Mouse (Mus musculus) small intestine, adult 2 months (tissue): ENCODE measurements around the gene Cdkn2d. TPM values are rescaled to one million over a fixed set of nuclear protein-coding genes. Genes with fewer than 3 reads are reported as not detected.

Source experiments
- H3K27ac ChIP-seq: fragments of 200-500 bp; 2 replicates; pipeline ENCODE4 v1.5.1; 2012; ENCODE audit warnings: low read depth, low read length, control low read depth, inconsistent platforms; ENCODE audit not compliant: insufficient read depth
- H3K27me3 ChIP-seq: fragments of 200-500 bp; 2 replicates; pipeline ENCODE4 v1.6.1; 2012; ENCODE audit warnings: mild to moderate bottlenecking, moderate library complexity, low read length, inconsistent platforms; ENCODE audit not compliant: control insufficient read depth, insufficient read depth
- H3K36me3 ChIP-seq: fragments of 200-500 bp; 2 replicates; pipeline ENCODE4 v1.6.1; 2012; ENCODE audit warnings: mild to moderate bottlenecking, low read length, control low read depth, inconsistent platforms; ENCODE audit not compliant: control insufficient read depth, insufficient read depth
- H3K4me1 ChIP-seq: fragments of 200-500 bp; 2 replicates; pipeline ENCODE4 v1.6.1; 2012; ENCODE audit warnings: low read length, inconsistent platforms, mixed read lengths; ENCODE audit not compliant: control insufficient read depth, insufficient read depth, insufficient read length
- H3K4me3 ChIP-seq: fragments of 200-500 bp; 2 replicates; pipeline ENCODE4 v1.5.1; 2012; ENCODE audit warnings: low read depth, mild to moderate bottlenecking, control low read depth, inconsistent platforms, low read length, moderate library complexity
- CTCF ChIP-seq: fragments of 200-500 bp; IDR thresholded peaks from 2 replicates; pipeline ENCODE4 v1.5.1; 2012; ENCODE audit warnings: low read depth, mild to moderate bottlenecking, control low read depth, inconsistent platforms, low read length, moderate library complexity, mixed read lengths; ENCODE audit not compliant: insufficient replicate concordance, insufficient read length; ENCODE audit errors: extremely low read depth
- POLR2A ChIP-seq: fragments of 200-500 bp; IDR thresholded peaks from 2 replicates; pipeline ENCODE4 v1.6.1; 2012; ENCODE audit warnings: low read depth, mild to moderate bottlenecking, control low read depth, inconsistent platforms, low read length, moderate library complexity
- WGBS: fragments of 180-500 bp; shearing (Covaris S2); methylation state at CpG from one replicate; pipeline ENCODE4 v1.1.7; 2018; 5-methylcytosine and 5-hydroxymethylcytosine counted together
- polyA plus RNA-seq: library from polyadenylated mRNA; depleted of rRNA; stranded (reverse); fragments of >200 nt; gene quantifications from 2 replicates; pipeline ENCODE4 v1.2.3, GENCODE M21; 2012

Cdkn2d gene
- polyA plus RNA-seq, 1 experiment = 27.1 TPM

DNA sequence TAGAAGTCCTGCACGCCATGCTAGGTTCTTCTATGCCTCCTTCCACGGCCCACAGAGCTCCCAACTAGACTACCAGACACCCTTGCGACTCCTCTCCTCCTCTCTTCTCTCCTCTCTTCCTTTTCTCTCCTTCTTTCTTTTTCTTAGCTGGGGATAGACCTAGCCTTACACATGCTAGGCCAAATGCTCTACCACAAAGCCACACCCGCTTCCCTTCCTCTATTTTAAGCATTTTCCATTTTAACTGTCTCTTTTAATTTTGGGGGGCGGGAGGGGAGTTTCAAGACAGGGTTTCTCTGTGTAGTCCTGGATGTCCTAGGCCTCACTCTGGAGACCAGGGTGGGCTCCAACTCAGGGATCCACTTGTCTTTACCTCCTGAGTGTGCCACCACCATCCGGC, 27.6 kb upstream of the Cdkn2d start:
- no peaks in the 10 kb centered on the region for H3K36me3 ChIP-seq
- TF ChIP-seq CTCF (no peak), POLR2A (no peak)
- H3K27ac ChIP-seq = no peak overlapping the region
- peaks cover 2% of the 10 kb centered on the region; the same call in 1 of the 2 replicates for H3K4me1 ChIP-seq
- 85% methylated on average over 6 of the region's 6 CpGs for WGBS
- H3K27me3 ChIP-seq = no peaks in the 10 kb centered on the region
- H3K4me3 ChIP-seq = no peak overlapping the region

DNA sequence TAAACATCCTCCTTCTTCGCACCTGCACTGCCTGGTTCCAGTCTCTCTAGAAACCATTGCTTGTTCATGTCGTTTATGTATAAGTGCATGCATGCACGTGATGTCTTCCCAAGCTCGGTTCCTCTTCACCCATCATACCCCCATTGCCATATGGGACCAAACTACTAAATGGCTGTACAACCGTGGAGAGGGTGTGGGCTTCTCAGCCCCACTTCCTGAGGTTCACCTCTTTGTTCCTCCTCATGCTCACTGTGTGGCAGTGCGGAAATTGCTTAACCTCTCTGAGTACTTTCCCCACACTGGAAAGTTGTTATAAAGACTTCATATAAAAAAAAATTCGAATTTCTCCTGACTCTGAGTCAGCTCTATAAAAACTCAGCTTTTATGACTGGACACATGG, 25.5 kb upstream of the Cdkn2d start:
- Histone ChIP-seq H3K27me3 (no peaks in the 10 kb centered on the region), H3K4me1 (peaks cover 7% of the 10 kb centered on the region), H3K4me3 (no peak overlapping the region), H3K27ac (no peak overlapping the region), H3K36me3 (no peaks in the 10 kb centered on the region)
- no peak for TF ChIP-seq CTCF
- TF ChIP-seq POLR2A = no peak
- 68% methylated on average over 7 of the region's 7 CpGs for WGBS

DNA sequence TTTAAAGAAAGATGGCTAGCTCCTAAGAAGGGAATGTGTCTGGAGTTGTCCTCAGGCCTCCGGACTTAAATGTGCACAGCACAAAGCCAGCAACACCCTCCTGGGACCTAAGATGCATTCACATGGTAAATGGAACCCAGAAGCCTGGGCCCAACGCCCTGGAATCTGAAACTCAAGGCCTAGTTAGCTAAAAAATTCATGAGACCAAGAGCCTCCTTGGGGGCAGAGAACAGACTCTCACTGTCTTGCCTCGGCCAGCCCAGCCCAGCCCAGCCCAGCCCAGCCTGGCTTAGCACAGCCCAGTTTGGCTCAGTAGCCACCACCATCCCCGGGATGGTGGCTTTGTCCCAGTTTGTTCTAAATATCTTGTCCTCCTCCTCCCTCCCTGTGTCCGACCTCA, 24.2 kb upstream of the Cdkn2d start:
- no peak for TF ChIP-seq CTCF
- TF ChIP-seq POLR2A = no peak
- Histone ChIP-seq H3K27ac (no peak overlapping the region), H3K4me1 (peaks cover 7% of the 10 kb centered on the region), H3K27me3 (no peaks in the 10 kb centered on the region), H3K36me3 (no peaks in the 10 kb centered on the region), H3K4me3 (no peak overlapping the region)
- 64% methylated on average over 5 of the region's 5 CpGs for WGBS

DNA sequence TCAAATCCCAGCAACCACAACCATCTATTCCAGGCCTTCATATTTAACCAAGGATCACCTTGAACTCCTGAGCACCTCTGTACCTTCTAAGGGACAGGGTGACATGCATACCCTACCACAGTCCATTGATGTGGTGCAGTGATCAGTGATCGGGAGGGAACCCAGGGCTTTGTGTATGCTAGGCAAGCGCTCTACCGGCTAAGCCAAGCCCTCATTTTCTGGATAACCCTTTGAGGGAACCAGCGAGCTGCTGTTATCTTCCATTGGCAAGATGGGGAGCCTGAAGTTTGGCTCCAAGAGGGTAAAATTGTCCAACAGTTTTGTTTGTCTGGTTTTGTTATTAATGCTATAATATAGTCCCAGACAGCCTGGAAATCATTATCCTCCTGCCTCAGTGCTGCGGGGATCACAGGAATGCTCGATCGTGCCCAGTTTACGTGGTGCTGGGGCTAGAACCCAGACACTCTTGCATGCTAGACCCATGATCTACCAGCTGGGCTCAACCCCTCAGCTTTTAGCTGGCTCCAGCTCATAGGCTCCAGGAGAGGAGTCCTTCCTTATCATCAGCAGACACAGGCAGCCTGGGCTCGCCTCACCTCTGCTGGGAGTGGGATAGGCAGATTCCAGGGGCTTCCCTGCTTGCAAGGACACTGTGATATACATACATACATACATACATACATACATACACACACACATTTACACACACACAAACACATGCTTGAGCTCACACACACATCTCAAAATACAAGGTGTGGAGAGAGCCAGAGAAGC, 23.3 kb upstream of the Cdkn2d start:
- Histone ChIP-seq H3K4me3 (no peak overlapping the region), H3K36me3 (no peaks in the 10 kb centered on the region), H3K27ac (no peak overlapping the region), H3K4me1 (peaks cover 5% of the 10 kb centered on the region), H3K27me3 (no peaks in the 10 kb centered on the region)
- TF ChIP-seq POLR2A (no peak), CTCF (no peak)
- WGBS = 94% methylated on average over 9 of the region's 9 CpGs

DNA sequence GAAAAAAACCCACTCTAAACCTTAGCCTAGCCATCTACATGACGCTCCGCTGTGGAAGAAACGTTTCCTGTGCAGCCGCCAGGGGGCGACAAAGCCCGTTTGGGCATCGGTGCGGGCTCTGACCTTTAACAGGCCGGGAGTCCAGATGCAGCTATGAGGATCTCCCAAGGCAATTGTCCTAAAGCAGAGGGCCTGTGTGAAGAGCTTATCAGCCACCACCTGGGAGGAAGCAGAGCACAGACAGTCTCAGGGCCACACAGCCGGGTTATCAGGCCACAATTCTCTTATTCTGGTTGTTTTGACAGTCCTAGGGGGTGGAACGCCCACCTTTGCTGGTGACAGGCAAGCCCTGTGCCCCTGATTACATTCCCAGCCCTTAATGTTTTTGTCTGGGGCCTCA, 22.2 kb upstream of the Cdkn2d start:
- no peaks in the 10 kb centered on the region for H3K27me3 ChIP-seq
- peaks cover 5% of the 10 kb centered on the region for H3K4me1 ChIP-seq
- WGBS = 8% methylated on average over 11 of the region's 11 CpGs
- no peaks in the 10 kb centered on the region for H3K36me3 ChIP-seq
- H3K27ac ChIP-seq = no peak overlapping the region
- no peak overlapping the region for H3K4me3 ChIP-seq
- TF ChIP-seq POLR2A (no peak), CTCF (peak; percentile 98)

DNA sequence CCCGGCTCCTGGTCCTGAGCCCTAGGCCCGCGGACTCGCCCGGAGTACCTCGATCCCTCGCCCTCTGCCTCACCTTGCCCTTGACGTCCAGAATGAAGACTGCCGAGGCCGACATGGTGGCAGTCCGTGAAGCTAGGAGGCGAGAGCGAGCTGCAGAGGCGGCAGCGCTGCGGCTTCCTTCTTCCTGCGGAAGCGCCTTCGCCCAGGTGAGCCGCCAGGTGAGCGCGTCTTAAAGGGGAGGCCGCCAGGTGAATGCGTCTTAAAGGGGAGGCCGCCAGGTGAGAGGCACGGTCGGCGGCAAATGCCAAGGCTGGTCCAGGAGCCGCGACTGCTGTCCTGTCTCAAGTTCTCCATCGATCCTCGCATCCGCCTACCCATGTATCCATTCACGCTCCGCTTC, 20.9 kb upstream of the Cdkn2d start, which contains the start of gene Ap1m2:
Gene Ap1m2, minus strand, starts transcription at position 204 of the 400 bp plus-strand sequence.
- H3K4me1 ChIP-seq = peaks cover 5% of the 10 kb centered on the region
- H3K27me3 ChIP-seq = no peaks in the 10 kb centered on the region
- peak within 1 kb of the TSS; percentile 22; the same call in 1 of the 2 replicates for H3K27ac ChIP-seq
- TF ChIP-seq CTCF (no peak), POLR2A (no peak)
- peaks cover 2% of the 10 kb centered on the region for H3K36me3 ChIP-seq
- peak within 1 kb of the TSS; percentile 85 for H3K4me3 ChIP-seq
- 9% methylated on average over 35 of the region's 35 CpGs for WGBS

DNA sequence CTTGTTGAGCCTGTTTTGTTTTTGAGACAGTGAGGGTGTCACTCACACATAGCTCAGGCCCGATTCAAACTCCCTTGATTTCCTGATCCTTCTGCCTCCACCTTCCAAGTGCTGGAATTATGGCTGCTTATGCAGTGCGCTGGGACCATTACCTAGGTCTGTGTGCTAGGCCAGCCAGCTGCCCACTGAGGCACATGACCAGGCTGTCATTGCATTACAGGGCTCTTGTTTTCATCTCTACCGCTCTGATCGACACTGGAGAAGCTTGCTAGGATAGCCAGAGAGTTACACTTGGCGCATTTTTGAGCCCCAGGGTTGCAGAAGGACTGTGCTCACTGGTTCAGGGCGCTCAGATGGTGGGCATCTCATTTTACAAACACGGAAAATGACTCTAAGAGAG, 20.5 kb upstream of the Cdkn2d start:
- TF ChIP-seq CTCF (no peak), POLR2A (no peak)
- H3K27ac ChIP-seq = peak overlapping the region; percentile 22; the same call in 1 of the 2 replicates
- H3K27me3 ChIP-seq = no peaks in the 10 kb centered on the region
- H3K36me3 ChIP-seq = peaks cover 5% of the 10 kb centered on the region
- peak overlapping the region; percentile 85 for H3K4me3 ChIP-seq
- peaks cover 5% of the 10 kb centered on the region for H3K4me1 ChIP-seq
- WGBS = 28% methylated on average over 7 of the region's 7 CpGs
